Mouse (Mus musculus) cerebellum, adult 2 months (tissue): ENCODE measurements at regions not wholly inside any gene's neighbourhood (a gene's known extent, or its start where the extent isn't known, plus 50 kb on each side); places are given as distances from the start of the nearest gene placed in this dataset.

ENCODE experiments used
- CTCF ChIP-seq: fragments of 200-500 bp; IDR thresholded peaks from 2 replicates; pipeline ENCODE4 v1.5.1; 2011; ENCODE audit warnings: low read depth, mild to moderate bottlenecking, control low read depth, low read length, moderate library complexity, borderline replicate concordance; ENCODE audit not compliant: insufficient read depth
- POLR2A ChIP-seq: fragments of 200-500 bp; IDR thresholded peaks from 2 replicates; pipeline ENCODE4 v1.6.1; 2011; ENCODE audit warnings: low read length, control low read depth, borderline replicate concordance; ENCODE audit not compliant: insufficient read depth

DNA sequence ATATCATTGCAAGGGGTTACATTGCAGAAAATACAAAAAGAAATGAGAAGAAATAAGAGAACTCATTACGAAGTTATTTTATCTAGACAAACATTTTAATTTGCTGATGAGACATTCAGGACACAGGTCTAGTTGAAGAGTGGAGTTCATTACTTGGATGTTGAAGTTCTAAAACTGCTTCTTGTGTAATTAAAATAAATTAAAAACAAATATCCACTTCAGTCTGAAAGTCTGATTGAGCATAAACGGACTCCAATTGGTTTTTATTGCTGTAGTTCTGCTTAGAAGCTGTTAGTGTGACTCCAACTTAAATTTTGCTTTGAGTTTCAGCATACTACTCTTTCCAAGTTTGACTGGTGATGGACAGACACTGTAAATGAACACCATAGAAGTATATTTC lies 238.3 kb downstream of the Mef2c start:
- no peak for TF ChIP-seq CTCF
- no peak for TF ChIP-seq POLR2A
